Mouse (Mus musculus): ENCODE measurements around the gene Poln.

The Poln gene

GRCm38 (mm10) chr5:34168950-34169891 lies at the start of gene Poln, which contains the start of gene Haus3:
Gene Poln (minus strand): TSS chr5:34169448.
Gene Haus3 (minus strand): TSS chr5:34169527.
- in situ Hi-C loops (cut with MboI; ENCODE audit: low pct_unique_long_range_greater_than_20kb in 1 of 2, low sequenced_read_pairs in 2 of 2, unreplicated experiment in 1 of 2): no loop called here

GRCm38 (mm10) chr5:34218672-34219071 lies 49.4 kb upstream of the Poln start:
- in situ Hi-C loops (cut with MboI; ENCODE audit: low pct_unique_long_range_greater_than_20kb in 1 of 2, low sequenced_read_pairs in 2 of 2, unreplicated experiment in 1 of 2): no loop called here

DNA sequence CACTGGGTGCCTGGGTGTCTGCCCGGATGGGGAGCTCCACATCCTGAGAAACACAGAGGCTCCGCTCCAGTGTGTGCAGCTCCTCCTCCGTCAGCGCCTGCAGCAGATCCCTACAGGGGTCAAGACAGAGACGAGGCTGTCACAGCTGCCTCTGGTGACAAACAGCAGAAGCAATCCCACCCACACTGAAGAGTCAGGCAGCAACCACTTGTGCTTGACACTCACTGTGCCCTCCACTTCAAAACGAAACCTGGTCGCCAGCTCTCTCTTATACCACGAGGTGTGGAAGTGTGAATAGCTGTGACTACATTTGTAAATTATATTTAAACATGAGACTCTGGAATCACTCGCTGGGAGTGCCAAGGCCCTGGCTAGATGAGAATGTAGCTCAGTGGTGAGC lies 48.5 kb upstream of the Poln start:
- in situ Hi-C loops (cut with MboI; ENCODE audit: low pct_unique_long_range_greater_than_20kb in 1 of 2, low sequenced_read_pairs in 2 of 2, unreplicated experiment in 1 of 2): no loop called here

DNA sequence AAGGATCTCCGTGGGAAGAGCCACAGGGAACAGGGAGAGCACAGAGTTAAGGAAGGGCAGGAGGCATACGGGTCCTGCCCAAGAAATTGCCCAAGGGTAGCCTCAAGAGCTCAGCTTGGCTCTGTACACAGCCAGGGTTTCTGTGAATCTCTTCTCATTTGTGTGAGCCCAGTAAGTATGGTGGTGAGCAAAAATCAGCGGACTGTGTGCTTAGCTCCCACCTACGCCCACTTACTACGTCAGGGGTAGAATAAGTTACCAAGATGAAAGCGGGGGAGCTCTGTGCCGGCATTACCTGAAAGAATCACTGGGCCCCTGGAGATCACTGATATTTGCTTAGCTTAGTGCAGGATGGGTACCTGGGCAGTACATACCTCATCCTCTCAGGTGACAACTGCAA lies 46.8 kb upstream of the Poln start:
- in situ Hi-C loops (cut with MboI; ENCODE audit: low pct_unique_long_range_greater_than_20kb in 1 of 2, low sequenced_read_pairs in 2 of 2, unreplicated experiment in 1 of 2): no loop called here

GRCm38 (mm10) chr5:34213659-34214058 lies 44.4 kb upstream of the Poln start:
- in situ Hi-C loops (cut with MboI; ENCODE audit: low pct_unique_long_range_greater_than_20kb in 1 of 2, low sequenced_read_pairs in 2 of 2, unreplicated experiment in 1 of 2): loop anchor here in 1 of 2 experiments (5.0 kb wide), 1 partner anchor 1031 kb away; no protein-coding TSS in a partner anchor

DNA sequence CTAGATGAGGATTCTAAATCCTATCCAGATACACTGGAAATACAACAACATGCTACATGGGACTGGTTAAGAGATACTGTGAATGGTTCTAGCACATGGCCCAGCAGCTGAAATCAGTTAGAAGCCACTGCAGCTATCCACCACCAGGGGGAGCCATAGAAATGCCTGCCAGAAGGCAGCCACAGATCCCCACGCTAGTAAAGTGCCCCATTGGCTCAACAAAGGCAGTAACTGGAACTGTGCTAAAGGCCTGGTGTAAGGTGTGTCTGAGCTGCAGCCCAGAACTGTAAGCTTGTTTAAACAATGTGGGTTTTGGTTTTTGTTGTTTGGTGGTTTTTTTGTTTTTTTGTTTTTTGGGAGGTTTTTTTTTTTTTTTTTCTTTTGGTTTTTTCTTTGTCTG lies 41.0 kb upstream of the Poln start:
- in situ Hi-C loops (cut with MboI; ENCODE audit: low pct_unique_long_range_greater_than_20kb in 1 of 2, low sequenced_read_pairs in 2 of 2, unreplicated experiment in 1 of 2): loop anchor here in 1 of 2 experiments (5.0 kb wide), 1 partner anchor 1028 kb away; no protein-coding TSS in a partner anchor

DNA sequence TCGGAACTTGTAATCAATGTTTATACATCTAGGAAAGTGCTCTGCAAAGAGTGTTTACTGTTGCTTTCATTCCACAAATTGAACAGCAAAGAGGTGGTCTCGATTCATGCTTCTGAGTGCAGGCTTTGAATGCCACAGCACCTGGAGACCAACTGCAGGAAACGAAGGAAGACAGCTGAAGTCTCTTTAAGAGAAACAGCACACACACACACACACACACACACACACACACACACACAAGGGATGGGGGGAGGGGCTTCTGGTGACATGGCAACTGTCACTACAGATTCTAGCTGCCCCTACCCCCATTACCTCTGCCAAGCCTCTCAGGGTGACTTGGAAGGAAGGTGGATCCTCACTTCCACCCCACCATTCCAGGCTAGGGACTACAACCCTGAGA lies 38.3 kb upstream of the Poln start:
- in situ Hi-C loops (cut with MboI; ENCODE audit: low pct_unique_long_range_greater_than_20kb in 1 of 2, low sequenced_read_pairs in 2 of 2, unreplicated experiment in 1 of 2): no loop called here

- in situ Hi-C loops (cut with MboI; ENCODE audit: low pct_unique_long_range_greater_than_20kb in 1 of 2, low sequenced_read_pairs in 2 of 2, unreplicated experiment in 1 of 2): no loop called here
These were observed 36.5 kb upstream of the Poln start for GRCm38 (mm10) chr5:34205788-34206187.

GRCm38 (mm10) chr5:34204911-34205310 lies 35.7 kb upstream of the Poln start:
- in situ Hi-C loops (cut with MboI; ENCODE audit: low pct_unique_long_range_greater_than_20kb in 1 of 2, low sequenced_read_pairs in 2 of 2, unreplicated experiment in 1 of 2): no loop called here

GRCm38 (mm10) chr5:34202006-34202405 lies 32.8 kb upstream of the Poln start:
- in situ Hi-C loops (cut with MboI; ENCODE audit: low pct_unique_long_range_greater_than_20kb in 1 of 2, low sequenced_read_pairs in 2 of 2, unreplicated experiment in 1 of 2): no loop called here

GRCm38 (mm10) chr5:34201396-34201795 lies 32.1 kb upstream of the Poln start:
- in situ Hi-C loops (cut with MboI; ENCODE audit: low pct_unique_long_range_greater_than_20kb in 1 of 2, low sequenced_read_pairs in 2 of 2, unreplicated experiment in 1 of 2): no loop called here

GRCm38 (mm10) chr5:34198615-34199014 lies 29.4 kb upstream of the Poln start:
- in situ Hi-C loops (cut with MboI; ENCODE audit: low pct_unique_long_range_greater_than_20kb in 1 of 2, low sequenced_read_pairs in 2 of 2, unreplicated experiment in 1 of 2): no loop called here

- in situ Hi-C loops (cut with MboI; ENCODE audit: low pct_unique_long_range_greater_than_20kb in 1 of 2, low sequenced_read_pairs in 2 of 2, unreplicated experiment in 1 of 2): no loop called here
These were observed 28.0 kb upstream of the Poln start for GRCm38 (mm10) chr5:34197243-34197642.

DNA sequence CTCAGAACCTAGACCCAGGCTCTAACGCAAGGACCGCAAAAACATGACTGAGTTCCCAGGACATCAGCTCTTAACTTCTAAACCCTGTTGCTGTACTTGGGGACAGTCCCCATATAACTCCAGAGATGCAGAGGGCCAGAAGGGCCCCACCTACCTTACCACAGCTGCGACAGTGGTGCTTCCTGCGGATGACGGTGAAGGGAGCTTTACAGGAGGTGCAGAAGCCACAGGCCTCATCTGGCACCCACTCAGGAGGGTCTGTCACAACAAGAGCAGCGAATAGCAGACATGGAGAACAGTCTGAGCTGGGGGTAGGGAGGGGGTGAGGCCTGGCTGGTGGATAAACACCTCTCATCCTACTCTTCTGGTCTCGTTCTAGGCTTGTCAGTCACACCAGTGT lies 27.2 kb upstream of the Poln start:
- in situ Hi-C loops (cut with MboI; ENCODE audit: low pct_unique_long_range_greater_than_20kb in 1 of 2, low sequenced_read_pairs in 2 of 2, unreplicated experiment in 1 of 2): no loop called here

DNA sequence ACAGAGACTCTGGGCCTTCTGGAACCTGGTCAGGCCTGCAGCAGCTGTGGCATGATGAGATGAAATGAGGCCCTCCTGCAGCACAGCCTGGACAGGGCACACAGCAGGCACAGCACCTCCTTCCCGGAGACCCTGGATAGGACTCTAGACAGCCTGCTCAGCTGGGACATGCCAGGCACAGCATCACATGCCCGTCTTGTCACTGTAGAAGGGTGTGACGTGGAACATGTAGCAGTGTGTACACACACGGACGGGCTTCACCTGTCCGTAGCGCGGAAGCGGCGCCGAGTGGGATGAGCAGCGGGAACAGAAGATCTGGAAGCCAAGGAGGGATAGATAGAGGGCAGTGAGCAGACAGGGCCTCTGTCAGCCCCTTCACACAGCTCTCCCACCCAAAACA lies 26.5 kb upstream of the Poln start:
- in situ Hi-C loops (cut with MboI; ENCODE audit: low pct_unique_long_range_greater_than_20kb in 1 of 2, low sequenced_read_pairs in 2 of 2, unreplicated experiment in 1 of 2): no loop called here

- in situ Hi-C loops (cut with MboI; ENCODE audit: low pct_unique_long_range_greater_than_20kb in 1 of 2, low sequenced_read_pairs in 2 of 2, unreplicated experiment in 1 of 2): no loop called here
These were observed 25.9 kb upstream of the Poln start for GRCm38 (mm10) chr5:34194975-34195662.

DNA sequence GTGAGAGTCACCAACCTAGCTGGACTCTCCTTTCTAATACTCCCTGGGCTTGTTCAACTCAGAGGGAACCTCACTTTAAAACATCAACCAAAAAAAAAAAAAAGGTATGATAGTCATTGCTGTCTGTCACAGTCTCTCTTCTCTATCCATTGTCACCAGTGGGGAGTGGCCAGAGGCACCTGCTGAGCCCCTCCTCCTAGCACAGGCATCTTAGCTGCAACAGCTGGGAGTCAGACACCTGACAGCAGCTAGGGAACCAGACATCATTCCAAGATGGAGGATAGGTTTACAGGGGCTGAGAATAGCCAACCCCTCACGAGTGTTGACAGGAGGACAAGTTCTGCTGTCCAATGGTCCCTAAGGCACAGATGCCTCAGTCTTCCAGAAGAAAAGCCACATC lies 25.2 kb upstream of the Poln start:
- in situ Hi-C loops (cut with MboI; ENCODE audit: low pct_unique_long_range_greater_than_20kb in 1 of 2, low sequenced_read_pairs in 2 of 2, unreplicated experiment in 1 of 2): no loop called here

DNA sequence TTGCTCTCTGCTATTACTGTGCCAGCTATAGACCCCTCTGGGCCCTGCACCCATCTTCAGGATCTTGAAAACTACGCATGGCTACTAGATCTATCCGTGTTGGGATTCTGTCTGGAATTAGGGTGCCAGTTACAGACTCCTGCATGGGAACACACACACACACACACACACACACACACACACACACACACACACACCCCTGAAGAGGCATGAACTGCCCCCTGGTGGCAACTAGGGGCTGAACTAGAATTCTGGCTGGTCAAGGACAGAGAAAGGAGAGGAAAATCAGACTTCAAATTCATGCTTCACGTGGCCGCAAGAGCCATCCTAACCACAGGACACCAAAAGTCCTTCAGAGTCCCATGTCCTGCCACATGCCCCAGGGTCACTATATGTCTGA lies 22.6 kb upstream of the Poln start:
- in situ Hi-C loops (cut with MboI; ENCODE audit: low pct_unique_long_range_greater_than_20kb in 1 of 2, low sequenced_read_pairs in 2 of 2, unreplicated experiment in 1 of 2): no loop called here

DNA sequence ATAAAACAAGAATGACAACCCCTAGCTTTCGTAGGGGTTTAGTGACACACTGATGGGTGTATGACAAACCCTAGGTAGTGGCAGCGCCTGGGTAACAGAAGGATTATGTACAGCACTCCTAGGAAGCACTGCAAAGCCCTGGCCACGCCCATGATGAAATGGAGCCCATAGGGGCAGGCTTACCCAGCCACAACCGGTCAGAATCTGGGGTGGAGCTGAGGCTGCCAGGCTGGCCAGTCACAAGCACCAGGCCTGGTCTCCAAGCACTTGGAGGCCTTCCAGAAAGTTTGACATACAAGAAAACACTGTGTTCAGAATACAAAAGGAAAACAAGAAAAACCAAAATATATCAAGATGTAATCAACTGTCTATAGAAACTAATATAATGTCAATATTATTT lies 21.8 kb upstream of the Poln start:
- in situ Hi-C loops (cut with MboI; ENCODE audit: low pct_unique_long_range_greater_than_20kb in 1 of 2, low sequenced_read_pairs in 2 of 2, unreplicated experiment in 1 of 2): no loop called here

DNA sequence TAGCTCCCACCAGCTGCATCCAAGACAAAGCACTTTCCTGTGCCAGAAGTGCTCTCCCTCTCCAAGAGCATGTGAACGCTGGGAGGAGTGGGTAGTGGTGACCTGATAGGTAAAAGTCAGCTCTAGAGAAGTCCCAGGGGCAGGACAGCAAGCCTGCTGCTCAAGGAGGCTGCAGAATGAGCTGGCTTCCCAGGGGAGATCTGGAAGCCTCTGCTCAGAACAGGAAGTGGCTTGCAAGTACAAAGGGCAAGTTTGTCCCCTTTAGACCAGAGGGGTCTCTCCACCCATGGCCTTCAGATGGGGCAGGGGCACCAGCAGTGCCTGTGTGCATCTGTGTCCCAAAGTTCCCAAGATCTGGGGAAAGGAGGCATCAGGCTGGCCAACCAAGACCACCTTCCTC lies 20.3 kb upstream of the Poln start:
- in situ Hi-C loops (cut with MboI; ENCODE audit: low pct_unique_long_range_greater_than_20kb in 1 of 2, low sequenced_read_pairs in 2 of 2, unreplicated experiment in 1 of 2): no loop called here

Data from mouse embryonic stem cell (cell line).